Mouse (Mus musculus) heart, postnatal 0 days (tissue): ENCODE data around the gene B4galt1.

Experiments
- CTCF ChIP-seq: IDR thresholded peaks from 2 replicates; pipeline ENCODE4 v1.5.1; 2016; ENCODE audit warnings: antibody characterized with exemption, control low read depth, low read depth
- EP300 ChIP-seq: IDR thresholded peaks from 2 replicates; pipeline ENCODE4 v1.6.1; 2016; ENCODE audit warnings: antibody characterized with exemption, low read depth

DNA sequence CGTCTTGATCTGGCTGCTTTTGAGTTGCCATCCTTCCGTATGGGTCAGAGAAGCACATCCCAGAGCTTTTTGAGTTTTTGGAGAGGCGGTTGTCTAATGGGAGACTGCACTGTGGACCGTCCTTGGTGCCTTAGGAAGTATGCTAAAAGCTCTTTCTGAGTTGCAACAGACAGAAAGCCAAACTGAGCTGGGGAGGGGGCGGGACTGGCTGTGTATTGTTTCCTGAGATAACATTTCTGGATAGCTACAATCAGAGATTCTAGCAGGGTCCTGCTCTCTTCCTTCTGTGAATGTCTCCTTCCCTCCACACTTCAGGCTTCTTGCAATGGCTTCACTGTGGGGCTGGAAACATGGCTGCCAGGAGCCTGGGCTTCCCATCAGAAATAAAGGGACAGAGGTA lies 23.7 kb upstream of the B4galt1 start:
- no peak for TF ChIP-seq CTCF
- no peak for TF ChIP-seq EP300
